Mouse (Mus musculus) gastrocnemius, postnatal 25 days (tissue): ENCODE measurements around the gene Focad. TPM values are rescaled to one million over a fixed set of nuclear protein-coding genes. Genes with fewer than 3 reads are reported as not detected.

ENCODE experiments used
- DNase-seq: peaks from one replicate; pipeline ENCODE4 v3.0.0; 2022
- long read RNA-seq, 2 experiments: library from polyadenylated mRNA; stranded (forward); transcript quantifications; one replicate each; pipeline ENCODE4 v2.0.0; 2021
- total RNA-seq, 2 experiments: library from RNA; stranded (reverse); gene quantifications; 1 replicate in 1 of 2; 2 replicates in 1 of 2; pipeline ENCODE4 v1.2.3; 2021

Gene Focad
- 10 to 100 TPM; 10.1 to 11.1 TPM for total RNA-seq
- long read RNA-seq, experiment 1, full-length matches to known transcripts: 1 of 15 reads
- long read RNA-seq, experiment 1, partial matches to known transcripts: 13 of 15 reads
- long read RNA-seq, experiment 1, other reads (novel, unspliced or antisense): 1 of 15 reads
- long read RNA-seq, experiment 2, full-length matches to known transcripts: 3 of 15 reads
- long read RNA-seq, experiment 2, partial matches to known transcripts: 9 of 15 reads
- long read RNA-seq, experiment 2, other reads (novel, unspliced or antisense): 3 of 15 reads

GRCm38 (mm10) chr4:88094062-88094767 lies at the start of gene Focad:
Gene Focad (plus strand): TSS chr4:88094629.
- peak; percentile 98 for DNase-seq

- no peak for DNase-seq
Observed at GRCm38 (mm10) chr4:88045151-88045550, 49.3 kb upstream of the Focad start.

DNA sequence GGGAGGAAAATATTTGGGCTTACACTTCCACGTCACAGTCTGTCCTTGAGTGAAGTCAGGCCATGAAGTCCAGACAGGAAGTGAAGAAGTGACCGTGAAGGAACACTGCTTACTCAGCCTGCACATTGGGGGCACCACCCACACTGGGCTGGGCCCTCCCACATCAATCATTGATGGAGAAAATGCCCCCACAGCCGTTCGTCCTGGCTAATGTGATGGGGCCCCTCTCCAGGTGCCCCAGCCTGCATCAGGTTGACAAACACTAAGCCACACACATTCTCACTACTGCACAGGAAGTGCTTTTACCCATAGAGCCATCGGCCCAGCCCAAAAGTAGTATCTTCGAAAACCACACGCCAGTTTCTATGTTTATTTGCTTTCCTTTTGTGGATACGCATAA lies 48.1 kb upstream of the Focad start:
- no peak for DNase-seq

DNA sequence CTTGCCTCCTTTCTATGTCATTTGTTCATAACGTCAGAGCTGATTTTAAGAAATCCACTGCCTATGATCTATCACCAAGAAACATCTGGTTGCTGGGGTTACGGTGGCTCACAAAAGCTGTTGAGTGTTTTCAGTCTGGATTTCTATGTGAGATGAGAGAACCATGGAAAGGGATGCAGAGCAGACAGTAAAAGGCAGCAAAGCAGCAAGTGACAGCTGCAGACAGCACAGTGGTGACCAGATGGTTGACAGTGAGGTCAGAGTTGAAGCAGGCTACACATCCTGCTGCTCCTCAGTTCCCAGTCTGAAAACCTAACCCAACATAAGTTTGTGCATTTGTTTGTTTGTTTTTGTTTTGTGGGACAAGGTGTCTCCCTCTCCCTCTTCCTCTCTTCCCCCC lies 19.0 kb upstream of the Focad start:
- no peak for DNase-seq

DNA sequence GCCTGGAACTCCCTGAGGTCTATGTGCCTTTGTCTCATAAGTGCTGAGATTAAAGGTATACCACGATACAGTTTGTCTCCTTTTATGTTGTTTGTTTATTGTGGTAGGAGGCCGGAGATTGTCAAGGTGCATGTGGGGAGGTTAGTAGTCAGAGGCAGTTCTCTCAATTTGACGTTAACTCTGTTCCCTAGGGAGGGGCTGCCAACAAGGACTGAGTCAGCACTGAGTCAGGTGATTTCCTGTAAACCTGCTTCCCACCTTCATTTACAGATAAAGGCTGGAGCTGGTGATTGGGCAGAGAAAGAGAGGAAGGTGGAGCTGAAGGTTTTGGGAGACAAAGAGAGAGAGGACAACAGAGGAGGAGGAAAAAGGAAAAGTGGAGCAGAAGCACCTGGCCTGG lies 15.4 kb upstream of the Focad start:
- no peak for DNase-seq

- DNase-seq: no peak
Observed at GRCm38 (mm10) chr4:88081417-88081816, 13.0 kb upstream of the Focad start.

DNA sequence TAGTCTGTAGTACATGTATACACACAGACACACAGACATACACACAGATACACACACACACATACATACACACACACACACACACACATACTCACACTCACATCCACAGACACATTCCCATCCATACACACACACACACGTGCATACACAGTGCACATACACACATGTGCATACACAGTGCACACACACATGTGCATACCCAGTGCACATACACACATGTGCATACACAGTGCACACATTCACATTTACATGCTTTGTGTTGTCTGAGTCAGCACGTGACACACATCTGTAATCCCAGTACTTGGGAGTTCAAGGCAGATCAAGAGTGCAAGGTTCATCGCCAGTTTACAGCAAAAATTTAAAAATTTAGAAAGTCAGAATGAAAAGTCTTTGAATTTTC lies 12.5 kb upstream of the Focad start:
- no peak for DNase-seq

DNA sequence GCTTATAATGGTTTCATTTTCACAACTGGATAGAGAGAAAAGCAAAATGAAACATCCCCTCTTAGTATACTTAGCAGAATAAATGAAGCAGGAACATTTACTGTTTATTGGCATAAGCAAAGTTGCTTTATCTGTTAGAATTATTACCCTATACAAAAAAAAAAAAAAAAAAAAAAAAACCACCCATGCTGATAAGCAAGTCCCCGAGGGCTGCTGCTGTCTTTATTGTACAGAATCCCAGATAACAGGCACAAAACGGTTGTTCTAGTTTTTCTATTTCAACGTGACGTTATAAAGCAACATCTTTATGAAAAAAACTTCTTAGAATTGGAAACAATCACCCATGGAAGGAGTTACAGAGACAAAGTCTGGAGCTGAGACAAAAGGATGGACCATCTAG lies 12.0 kb upstream of the Focad start:
- no peak for DNase-seq

- DNase-seq: no peak
Observed at GRCm38 (mm10) chr4:88083781-88084180, 10.6 kb upstream of the Focad start.

DNA sequence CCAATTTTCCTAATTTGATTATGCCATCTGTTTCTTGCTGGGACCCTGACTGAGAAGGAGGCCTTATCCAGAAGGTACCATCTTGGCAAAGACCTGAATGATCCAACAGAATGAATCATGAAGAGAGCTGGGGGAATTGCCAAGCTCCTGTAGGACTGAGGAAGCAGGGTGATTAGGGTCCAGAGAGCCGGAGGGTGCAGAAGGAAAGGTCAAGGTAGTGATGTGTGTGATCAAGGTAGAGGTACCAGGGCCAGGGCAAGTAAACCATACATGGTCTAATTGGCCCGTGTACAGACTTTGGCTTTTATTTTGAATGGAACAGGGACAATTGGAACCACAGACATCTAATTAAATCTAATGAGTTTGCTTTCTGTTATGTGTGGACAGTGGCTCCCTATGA lies 4.1 kb upstream of the Focad start:
- DNase-seq: no peak

GRCm38 (mm10) chr4:88094768-88095420 lies 465 bp downstream of the Focad start:
- no peak for DNase-seq

- DNase-seq: no peak
Observed at GRCm38 (mm10) chr4:88095693-88096092, 1.3 kb downstream of the Focad start.

GRCm38 (mm10) chr4:88108585-88108984 lies 14.2 kb downstream of the Focad start:
- no peak for DNase-seq

GRCm38 (mm10) chr4:88117331-88117730 lies 22.9 kb downstream of the Focad start:
- DNase-seq: no peak

DNA sequence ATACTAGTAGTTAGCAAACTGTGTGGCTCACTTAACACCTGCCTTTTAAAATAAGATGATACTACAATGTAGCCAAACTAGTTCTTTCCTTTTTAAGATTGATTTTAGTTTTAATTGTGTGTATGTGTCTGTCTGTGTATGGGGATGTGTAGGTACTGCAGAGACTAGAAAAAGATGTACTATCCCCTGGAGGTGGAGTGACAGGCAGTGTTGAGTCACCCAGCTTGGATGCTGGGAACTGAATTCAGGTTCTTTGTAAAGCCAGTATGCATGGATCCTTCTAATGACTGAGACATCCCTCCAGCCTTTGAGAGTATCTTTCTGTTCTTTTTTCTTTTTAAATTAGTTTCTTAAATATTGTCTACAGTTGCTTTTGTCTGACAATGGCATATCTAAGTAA lies 23.5 kb downstream of the Focad start:
- DNase-seq: no peak

DNA sequence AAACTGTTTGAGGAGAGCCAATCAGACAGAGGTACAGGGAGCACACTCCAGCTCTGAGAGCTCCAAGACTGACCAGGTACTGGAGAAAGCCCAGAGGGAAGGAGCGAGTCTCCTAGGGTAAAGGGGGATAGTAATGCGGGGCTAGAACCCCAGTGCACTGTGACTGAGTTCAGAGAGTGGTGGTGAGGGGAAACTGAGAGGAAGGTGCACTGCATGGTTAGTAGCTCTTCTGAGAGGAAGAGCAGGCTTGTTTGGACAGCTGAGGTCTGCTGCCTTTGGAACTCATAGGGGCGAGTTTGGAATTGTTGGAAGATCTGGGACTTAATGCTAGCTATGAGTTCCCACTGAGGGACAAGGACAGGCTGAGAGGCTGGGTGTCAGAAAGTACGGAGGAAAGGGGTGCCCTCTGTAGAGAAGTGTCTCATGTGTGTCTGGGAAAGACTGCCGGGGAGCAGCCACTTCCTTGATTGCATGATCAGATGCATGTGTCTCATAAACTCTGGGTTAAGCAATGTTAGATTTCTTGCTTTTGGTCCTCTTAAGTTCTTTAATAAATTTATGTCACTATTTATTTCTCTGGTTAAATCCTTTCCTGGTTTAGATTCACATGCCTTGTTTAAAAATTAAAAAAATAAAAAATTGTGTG lies 24.4 kb downstream of the Focad start:
- no peak for DNase-seq

GRCm38 (mm10) chr4:88120091-88120490 lies 25.7 kb downstream of the Focad start:
- no peak for DNase-seq

DNA sequence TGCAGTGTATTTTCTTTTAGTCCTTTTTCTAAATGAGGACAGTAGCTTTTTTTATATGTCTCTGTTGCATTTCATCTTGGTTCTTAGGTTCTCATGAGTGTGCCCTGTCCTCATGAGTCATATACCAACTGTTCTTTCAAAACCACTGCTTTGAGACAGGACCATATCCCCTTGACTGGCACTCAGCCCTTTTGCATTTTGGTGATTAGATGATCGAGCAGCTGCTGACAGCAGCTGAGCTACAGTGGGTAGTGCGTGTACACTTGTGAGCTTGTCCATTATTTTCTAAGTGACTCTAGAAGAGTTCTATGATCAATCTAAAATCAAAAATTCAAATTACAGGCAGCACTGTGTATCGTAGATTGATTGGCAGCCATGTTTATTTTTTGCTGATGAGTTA lies 28.0 kb downstream of the Focad start:
- no peak for DNase-seq

GRCm38 (mm10) chr4:88135936-88136335 lies 41.5 kb downstream of the Focad start:
- no peak for DNase-seq

GRCm38 (mm10) chr4:88136528-88136927 lies 42.1 kb downstream of the Focad start:
- DNase-seq: no peak

- DNase-seq: no peak
Observed at GRCm38 (mm10) chr4:88138366-88138917, 44.0 kb downstream of the Focad start.

- no peak for DNase-seq
Observed at GRCm38 (mm10) chr4:88149462-88149861, 55.0 kb downstream of the Focad start.
